11 mouse cellular contexts compared by ENCODE assay signal in the genomic region with DNA sequence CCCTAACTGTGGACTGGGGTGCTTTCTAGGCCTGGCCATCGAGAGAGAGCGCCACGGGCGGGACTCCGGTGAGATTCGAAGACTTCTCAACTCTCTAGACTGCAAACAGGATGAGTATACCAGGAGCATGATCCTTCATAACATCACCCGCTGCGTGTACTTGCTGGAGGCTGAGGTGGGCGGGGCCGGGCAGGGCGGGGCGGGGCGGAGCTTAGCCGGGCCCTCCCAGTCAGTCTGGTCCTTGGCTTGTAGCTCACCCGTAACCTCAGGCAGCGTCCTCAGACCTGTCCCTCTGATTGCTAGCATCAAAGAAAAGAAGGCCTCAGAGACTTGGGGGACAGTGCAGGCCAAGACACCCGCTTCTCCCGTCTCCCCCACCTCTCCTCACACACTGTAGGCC. TPM values are rescaled to one million over a fixed set of nuclear protein-coding genes. Genes with fewer than 3 reads are reported as not detected.
DNase-seq lines count a peak whose midpoint lies in the region; ATAC-seq and TF ChIP-seq lines count a peak whose summit lies in the region.
"Had no signal": no experiment of that assay in that cellular context is flagged by ENCODE, and none has a peak within 500 bp of the region (broad histone marks: within the 10 kb centered on the region; RNA-seq: fewer than 3 reads in every experiment).

No protein-coding gene starts in this region.

- no peaks in the 10 kb centered on the region for H3K36me3 ChIP-seq in midbrain, embryonic 12.5 days
- no peaks in the 10 kb centered on the region for H3K36me3 ChIP-seq in midbrain, postnatal 0 days (ENCODE audit: insufficient read depth, low read length)
- no peaks in the 10 kb centered on the region for H3K36me3 ChIP-seq in embryonic facial prominence, embryonic 11.5 days (replicated peaks; ENCODE audit: control insufficient read depth, insufficient read depth, low read depth, low read length)
- no peaks in the 10 kb centered on the region for H3K36me3 ChIP-seq in limb, embryonic 10.5 days

- H3K9ac ChIP-seq in midbrain, embryonic 12.5 days (replicated peaks) = no peak overlapping the region
- no peak overlapping the region for H3K9ac ChIP-seq in midbrain, postnatal 0 days (replicated peaks; ENCODE audit: low read length, poor library complexity, severe bottlenecking)
- no peak overlapping the region for H3K9ac ChIP-seq in embryonic facial prominence, embryonic 11.5 days (replicated peaks; ENCODE audit: low read length)
- H3K9ac ChIP-seq: liver, embryonic 14.5 days had no signal

- H3K27ac ChIP-seq in midbrain, embryonic 12.5 days (replicated peaks) = no peak overlapping the region
- no peak overlapping the region for H3K27ac ChIP-seq in midbrain, postnatal 0 days (ENCODE audit: low read depth, low read length)
- H3K27ac ChIP-seq in embryonic facial prominence, embryonic 11.5 days (replicated peaks; ENCODE audit: low read depth, low read length) = no peak overlapping the region
- no peak overlapping the region for H3K27ac ChIP-seq in limb, embryonic 10.5 days
- H3K27ac ChIP-seq: liver, embryonic 14.5 days had no signal

- no peaks in the 10 kb centered on the region; the same call in 1 of the 2 replicates for H3K9me3 ChIP-seq in midbrain, embryonic 12.5 days
- H3K9me3 ChIP-seq in midbrain, postnatal 0 days (ENCODE audit: low read length) = no peaks in the 10 kb centered on the region
- no peaks in the 10 kb centered on the region for H3K9me3 ChIP-seq in embryonic facial prominence, embryonic 11.5 days (replicated peaks; ENCODE audit: control insufficient read depth, low read length)
- no peaks in the 10 kb centered on the region for H3K9me3 ChIP-seq in limb, embryonic 10.5 days (replicated peaks)

- H3K4me1 ChIP-seq in midbrain, embryonic 12.5 days = peaks cover 8% of the 10 kb centered on the region
- H3K4me1 ChIP-seq in midbrain, postnatal 0 days (ENCODE audit: insufficient read depth, low read length) = no peaks in the 10 kb centered on the region; the same call in 1 of the 2 replicates
- H3K4me1 ChIP-seq in embryonic facial prominence, embryonic 11.5 days (ENCODE audit: control insufficient read depth, insufficient read depth, low read length) = peaks cover 2% of the 10 kb centered on the region; the same call in 1 of the 2 replicates
- peaks cover 26% of the 10 kb centered on the region for H3K4me1 ChIP-seq in limb, embryonic 10.5 days

- H3K4me3 ChIP-seq in midbrain, embryonic 12.5 days = no peak overlapping the region
- no peak overlapping the region for H3K4me3 ChIP-seq in midbrain, postnatal 0 days (ENCODE audit: low read depth, low read length)
- H3K4me3 ChIP-seq in embryonic facial prominence, embryonic 11.5 days (ENCODE audit: low read depth, low read length) = no peak overlapping the region
- H3K4me3 ChIP-seq in limb, embryonic 10.5 days = peak overlapping the region; percentile 31

- H3K27me3 ChIP-seq in midbrain, embryonic 12.5 days = peaks cover 29% of the 10 kb centered on the region
- H3K27me3 ChIP-seq in midbrain, postnatal 0 days (ENCODE audit: insufficient read depth, low read length) = no peaks in the 10 kb centered on the region; the same call in 1 of the 2 replicates
- no peaks in the 10 kb centered on the region for H3K27me3 ChIP-seq in embryonic facial prominence, embryonic 11.5 days (ENCODE audit: control insufficient read depth, insufficient read depth, low read length)
- peaks cover 17% of the 10 kb centered on the region for H3K27me3 ChIP-seq in limb, embryonic 10.5 days (ENCODE audit: low read depth, poor library complexity, severe bottlenecking)

- DNase-seq in midbrain, postnatal 0 days (ENCODE audit: low spot score) = no peak
- DNase-seq in embryonic facial prominence, embryonic 11.5 days (ENCODE audit: low spot score) = peak; percentile 40
- DNase-seq in limb, embryonic 10.5 days (ENCODE audit: low spot score) = peak; percentile 71
- DNase-seq in retina, postnatal 1 day = peak; percentile 73
- no peak for DNase-seq in spleen, postnatal 4 days (ENCODE audit: low spot score in 2 of 2)
- no peak for DNase-seq in urinary bladder, postnatal 4 days (ENCODE audit: low spot score in 2 of 2)
- DNase-seq in adrenal gland, postnatal 14 days = no peak

- ATAC-seq in midbrain, embryonic 12.5 days (ENCODE audit: low FRiP score, low read depth) = no peak
- no peak for ATAC-seq in midbrain, postnatal 0 days (ENCODE audit: low FRiP score)
- ATAC-seq in embryonic facial prominence, embryonic 11.5 days (replicated peaks; ENCODE audit: insufficient number of reproducible peaks, low FRiP score, low TSS enrichment, low read depth) = no peak

- H3K4me2 ChIP-seq in midbrain, embryonic 12.5 days (replicated peaks) = peak overlapping the region; percentile 30
- H3K4me2 ChIP-seq in midbrain, postnatal 0 days (ENCODE audit: low read depth, low read length, poor library complexity, severe bottlenecking) = no peak overlapping the region
- 0 out of 2 replicates have a peak overlapping the region, but pooled peaks have one; percentile 10 for H3K4me2 ChIP-seq in embryonic facial prominence, embryonic 11.5 days (ENCODE audit: low read depth, low read length)

- WGBS in midbrain, embryonic 12.5 days = 14% methylated on average over 18 of the region's 18 CpGs
- WGBS in midbrain, postnatal 0 days = 17% methylated on average over 18 of the region's 18 CpGs
- WGBS in embryonic facial prominence, embryonic 11.5 days = 13% methylated on average over 18 of the region's 18 CpGs
- WGBS in limb, embryonic 10.5 days = 15% methylated on average over 18 of the region's 18 CpGs

- TF ChIP-seq CTCF in midbrain, postnatal 0 days (IDR thresholded peaks at IDR 0.05) = no peak

RNA-seq across cellular contexts. Expression of a gene that starts 1.3 kb away (rescaled TPM):
- polyA plus RNA-seq in midbrain, embryonic 12.5 days (2016; fragmentation: Nextera tagmentation; extraction: Ambion mirVana) = not detected in 2 replicates
- total RNA-seq in midbrain, postnatal 0 days (2014; rRNA removed) = not detected in 2 replicates
- not detected in 2 replicates for polyA plus RNA-seq in midbrain, postnatal 0 days (2015; fragmentation: Nextera tagmentation; extraction: Ambion mirVana)
- polyA plus RNA-seq in embryonic facial prominence, embryonic 11.5 days (2014; fragmentation: Nextera tagmentation; extraction: Ambion mirVana) = not detected in 2 replicates
- not detected in 2 replicates for polyA plus RNA-seq in limb, embryonic 10.5 days (2016; fragmentation: Nextera tagmentation; extraction: Ambion mirVana)
- not detected in 2 replicates for total RNA-seq in adrenal gland, postnatal 14 days (2021)
- total RNA-seq: common myeloid progenitor, adult 5-6 weeks had no signal
- polyA plus RNA-seq: heart, postnatal 0 days had no signal

RNA-seq across cellular contexts. Expression of a gene that starts 14.6 kb away (rescaled TPM):
- polyA plus RNA-seq in midbrain, embryonic 12.5 days (2016; fragmentation: Nextera tagmentation; extraction: Ambion mirVana) = 32.7 and 38.2 TPM in 2 replicates
- 29.9 and 31.9 TPM in 2 replicates for total RNA-seq in midbrain, postnatal 0 days (2014; rRNA removed)
- 19.9 and 22.5 TPM in 2 replicates for polyA plus RNA-seq in midbrain, postnatal 0 days (2015; fragmentation: Nextera tagmentation; extraction: Ambion mirVana)
- 12.3 and 12.8 TPM in 2 replicates for polyA plus RNA-seq in embryonic facial prominence, embryonic 11.5 days (2014; fragmentation: Nextera tagmentation; extraction: Ambion mirVana)
- 32.5 and 32.6 TPM in 2 replicates for polyA plus RNA-seq in limb, embryonic 10.5 days (2016; fragmentation: Nextera tagmentation; extraction: Ambion mirVana)
- total RNA-seq in adrenal gland, postnatal 14 days (2021) = 73.0 and 118 TPM in 2 replicates

RNA-seq across cellular contexts. Expression of a gene that starts 17.3 kb away (rescaled TPM):
- polyA plus RNA-seq in midbrain, embryonic 12.5 days (2016; fragmentation: Nextera tagmentation; extraction: Ambion mirVana) = not detected in 2 replicates
- not detected in 2 replicates for total RNA-seq in midbrain, postnatal 0 days (2014; rRNA removed)
- not detected in 2 replicates for polyA plus RNA-seq in midbrain, postnatal 0 days (2015; fragmentation: Nextera tagmentation; extraction: Ambion mirVana)
- polyA plus RNA-seq in embryonic facial prominence, embryonic 11.5 days (2014; fragmentation: Nextera tagmentation; extraction: Ambion mirVana) = not detected in 2 replicates
- not detected in 2 replicates for polyA plus RNA-seq in limb, embryonic 10.5 days (2016; fragmentation: Nextera tagmentation; extraction: Ambion mirVana)
- total RNA-seq in adrenal gland, postnatal 14 days (2021) = not detected in 2 replicates
- total RNA-seq: common myeloid progenitor, adult 5-6 weeks had no signal
- polyA plus RNA-seq: heart, postnatal 0 days; liver, embryonic 14.5 days had no signal

RNA-seq across cellular contexts. Expression of a gene that starts 28.6 kb away (rescaled TPM):
- polyA plus RNA-seq in midbrain, embryonic 12.5 days (2016; fragmentation: Nextera tagmentation; extraction: Ambion mirVana) = not detected in 2 replicates
- not detected in 2 replicates for total RNA-seq in midbrain, postnatal 0 days (2014; rRNA removed)
- polyA plus RNA-seq in midbrain, postnatal 0 days (2015; fragmentation: Nextera tagmentation; extraction: Ambion mirVana) = not detected in 2 replicates
- polyA plus RNA-seq in embryonic facial prominence, embryonic 11.5 days (2014; fragmentation: Nextera tagmentation; extraction: Ambion mirVana) = not detected in 2 replicates
- not detected in 2 replicates for polyA plus RNA-seq in limb, embryonic 10.5 days (2016; fragmentation: Nextera tagmentation; extraction: Ambion mirVana)
- total RNA-seq in adrenal gland, postnatal 14 days (2021) = not detected in 2 replicates
- total RNA-seq: common myeloid progenitor, adult 5-6 weeks had no signal
- polyA plus RNA-seq: heart, postnatal 0 days had no signal

RNA-seq across cellular contexts. Expression of a gene that starts 43.5 kb away (rescaled TPM):
- 1.7 TPM in 2 replicates for polyA plus RNA-seq in midbrain, embryonic 12.5 days (2016; fragmentation: Nextera tagmentation; extraction: Ambion mirVana)
- 22.8 and 28.6 TPM in 2 replicates for total RNA-seq in midbrain, postnatal 0 days (2014; rRNA removed)
- 21.0 and 25.5 TPM in 2 replicates for polyA plus RNA-seq in midbrain, postnatal 0 days (2015; fragmentation: Nextera tagmentation; extraction: Ambion mirVana)
- polyA plus RNA-seq in embryonic facial prominence, embryonic 11.5 days (2014; fragmentation: Nextera tagmentation; extraction: Ambion mirVana) = 0.34 TPM in 1 of 2 replicates, not detected in the other
- polyA plus RNA-seq in limb, embryonic 10.5 days (2016; fragmentation: Nextera tagmentation; extraction: Ambion mirVana) = 0.39 and 0.55 TPM in 2 replicates
- 1.7 and 3.3 TPM in 2 replicates for total RNA-seq in adrenal gland, postnatal 14 days (2021)
- total RNA-seq: common myeloid progenitor, adult 5-6 weeks had no signal
- polyA plus RNA-seq: liver, embryonic 14.5 days had no signal

Comparison
In these comparisons a context has a peak if more than half of its experiments do, and no peak if none do; other contexts are left out.
1. DNase-seq: peak in embryonic facial prominence, embryonic 11.5 days (single experiment), limb, embryonic 10.5 days (single experiment) and retina, postnatal 1 day (single experiment); none in midbrain, postnatal 0 days (single experiment), spleen, postnatal 4 days (0 of 2), urinary bladder, postnatal 4 days (0 of 2) and adrenal gland, postnatal 14 days (single experiment).